Comparison of ENCODE assay signal across 15 mouse cellular contexts in the genomic region with DNA sequence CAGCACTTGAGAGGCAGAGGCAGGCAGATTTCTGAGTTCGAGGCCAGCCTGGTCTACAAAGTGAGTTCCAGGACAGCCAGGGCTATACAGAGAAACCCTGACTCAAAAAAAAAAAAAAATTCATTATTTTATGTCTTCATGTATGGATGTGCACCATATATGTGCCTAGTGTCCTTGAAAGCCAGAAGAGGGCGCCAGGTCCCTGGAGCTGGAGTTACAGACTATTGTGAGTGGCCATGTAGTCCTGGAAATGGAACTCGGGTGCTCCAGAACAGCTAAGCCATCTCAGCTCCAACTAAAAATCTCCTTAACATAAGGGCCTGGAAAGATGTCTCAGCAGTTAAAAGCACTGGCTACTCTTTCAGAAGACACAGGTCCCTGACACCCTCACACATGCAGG. TPM values are rescaled to one million over a fixed set of nuclear protein-coding genes. Genes with fewer than 3 reads are reported as not detected.
A peak's percentile ranks its signal among the peaks of the same experiment; 100 is the strongest.
DNase-seq lines count a peak whose midpoint lies in the region; ATAC-seq and TF ChIP-seq lines count a peak whose summit lies in the region.
"Had no signal": no experiment of that assay in that cellular context is flagged by ENCODE, and none has a peak within 500 bp of the region (broad histone marks: within the 10 kb centered on the region; RNA-seq: fewer than 3 reads in every experiment).

No protein-coding gene starts in this region.

- no peaks in the 10 kb centered on the region for H3K27me3 ChIP-seq in hindbrain, embryonic 11.5 days (ENCODE audit: control insufficient read depth, insufficient read depth, low read length)
- no peaks in the 10 kb centered on the region for H3K27me3 ChIP-seq in hindbrain, embryonic 14.5 days (ENCODE audit: control insufficient read depth, insufficient read depth, low read length)
- H3K27me3 ChIP-seq in CH12.LX (replicated peaks) = peaks cover 2% of the 10 kb centered on the region
- H3K27me3 ChIP-seq in midbrain, embryonic 13.5 days = 0 out of 2 replicates have a peak, but pooled peaks cover 3% of the 10 kb centered on the region
- H3K27me3 ChIP-seq: embryonic facial prominence, embryonic 15.5 days; heart, embryonic 12.5 days had no signal

- H3K79me2 ChIP-seq in CH12.LX (replicated peaks; ENCODE audit: control insufficient read depth, extremely low read depth, insufficient read depth, poor library complexity, severe bottlenecking) = peaks cover 29% of the 10 kb centered on the region

- DNase-seq in hindbrain, embryonic 11.5 days (ENCODE audit: low spot score) = peak; percentile 7
- DNase-seq in hindbrain, embryonic 14.5 days (ENCODE audit: low spot score) = no peak
- DNase-seq in 3T3-L1 (ENCODE audit: low read depth, low spot score) (peak; percentile 16), CH12.LX (ENCODE audit: extremely low read depth) (peak; percentile 62)
- peak; percentile 8 for DNase-seq in brain, embryonic 14.5 days (ENCODE audit: low read depth)
- no peak for DNase-seq in frontal cortex, postnatal 36 days (ENCODE audit: low spot score in 2 of 2)
- DNase-seq: right cerebral cortex, postnatal 4 days had no signal

- 0 out of 2 replicates have a peak, but pooled peaks cover 3% of the 10 kb centered on the region for H3K36me3 ChIP-seq in hindbrain, embryonic 11.5 days (ENCODE audit: control insufficient read depth, insufficient read depth, low read length)
- H3K36me3 ChIP-seq in hindbrain, embryonic 14.5 days (replicated peaks; ENCODE audit: control insufficient read depth, insufficient read depth) = peaks cover 6% of the 10 kb centered on the region; the same call in 1 of the 2 replicates
- peaks cover 9 to 12% of the 10 kb centered on the region in 2 experiments for H3K36me3 ChIP-seq in CH12.LX (replicated peaks in 1 of 2; ENCODE audit: control insufficient read depth in 1 of 2, insufficient read depth in 1 of 2, low read length in 1 of 2)
- H3K36me3 ChIP-seq in midbrain, embryonic 13.5 days = 0 out of 2 replicates have a peak, but pooled peaks cover 10% of the 10 kb centered on the region

- dilution Hi-C loops in CH12.LX (cut with MboI; ENCODE audit: extremely low pct_ligation_motif_present, extremely low pct_unique_long_range_greater_than_20kb, low sequenced_read_pairs) = no loop called here

- TF ChIP-seq RAD21 in CH12.LX (IDR thresholded peaks at IDR 0.05; ENCODE audit: low read depth, low read length) = no peak; the same call in 1 of the 2 replicates

- in situ Hi-C loops in CH12.LX (cut with MboI; ENCODE audit: low pct_ligation_motif_present, low pct_unique_long_range_greater_than_20kb, low sequenced_read_pairs) = loop anchor here (5.0 kb wide), 2 partner anchors 46 to 206 kb away; no protein-coding TSS in a partner anchor

- H3K4me2 ChIP-seq in hindbrain, embryonic 11.5 days (replicated peaks; ENCODE audit: low read depth, low read length) = no peak overlapping the region
- no peak overlapping the region for H3K4me2 ChIP-seq in hindbrain, embryonic 14.5 days (replicated peaks)
- no peak overlapping the region for H3K4me2 ChIP-seq in CH12.LX (ENCODE audit: insufficient read depth, low read depth, poor library complexity, severe bottlenecking)
- no peak overlapping the region for H3K4me2 ChIP-seq in midbrain, embryonic 13.5 days (replicated peaks)

- TF ChIP-seq POLR2A in CH12.LX (IDR thresholded peaks at IDR 0.05; ENCODE audit: low read depth, low read length) = no peak
- no peak for TF ChIP-seq POLR2A in brain, embryonic 14.5 days (IDR thresholded peaks at IDR 0.05; ENCODE audit: borderline replicate concordance, extremely low read depth, insufficient read depth, insufficient read length, poor library complexity, severe bottlenecking)

- no peak overlapping the region for H3K4me3 ChIP-seq in hindbrain, embryonic 11.5 days (ENCODE audit: low read depth, low read length)
- H3K4me3 ChIP-seq in hindbrain, embryonic 14.5 days (replicated peaks; ENCODE audit: low read length) = no peak overlapping the region
- H3K4me3 ChIP-seq in CH12.LX (replicated peaks in 1 of 3; ENCODE audit: low read depth in 2 of 3, low read length in 2 of 3, poor library complexity in 1 of 3) = no peak overlapping the region
- no peak overlapping the region for H3K4me3 ChIP-seq in midbrain, embryonic 13.5 days (replicated peaks)

- H3K27ac ChIP-seq in hindbrain, embryonic 11.5 days (ENCODE audit: low read depth, low read length) = no peak overlapping the region
- no peak overlapping the region for H3K27ac ChIP-seq in hindbrain, embryonic 14.5 days
- peak overlapping the region; percentile 72 for H3K27ac ChIP-seq in CH12.LX (ENCODE audit: insufficient read depth, low read depth)
- no peak overlapping the region for H3K27ac ChIP-seq in midbrain, embryonic 13.5 days

- no peak overlapping the region for H3K9ac ChIP-seq in hindbrain, embryonic 11.5 days (ENCODE audit: low read depth, low read length)
- no peak overlapping the region for H3K9ac ChIP-seq in hindbrain, embryonic 14.5 days
- H3K9ac ChIP-seq in CH12.LX (ENCODE audit: insufficient read depth, low read depth) = no peak overlapping the region
- no peak overlapping the region for H3K9ac ChIP-seq in midbrain, embryonic 13.5 days (replicated peaks)
- H3K9ac ChIP-seq: embryonic facial prominence, embryonic 15.5 days had no signal

- TF ChIP-seq CTCF in CH12.LX (conservative IDR thresholded peaks at IDR 0.05 in 1 of 2, IDR thresholded peaks at IDR 0.05 in 1 of 2; ENCODE audit: low read depth in 2 of 2, low read length in 2 of 2) = peak in 1 of 2 experiments; percentile 42; a peak in 2 of 4 replicates
- no peak for TF ChIP-seq CTCF in brain, embryonic 14.5 days (IDR thresholded peaks at IDR 0.05; ENCODE audit: borderline replicate concordance, extremely low read depth, insufficient read depth, insufficient read length)

- no peak for ATAC-seq in hindbrain, embryonic 11.5 days (ENCODE audit: low FRiP score)
- no peak for ATAC-seq in hindbrain, embryonic 14.5 days (ENCODE audit: low FRiP score)
- no peak for ATAC-seq in megakaryocyte-erythroid progenitor cell, adult 5-6 weeks (replicated peaks; ENCODE audit: low FRiP score, low TSS enrichment, poor library complexity, severe bottlenecking)
- ATAC-seq in midbrain, embryonic 13.5 days = no peak

- TF ChIP-seq EP300 in CH12.LX (IDR thresholded peaks at IDR 0.05; ENCODE audit: low read length) = no peak

- 78% methylated on average over 3 of the region's 3 CpGs for whole genome bisulfite sequencing in hindbrain, embryonic 11.5 days
- 69% methylated on average over 3 of the region's 3 CpGs for WGBS in hindbrain, embryonic 14.5 days
- 63% methylated on average over 3 of the region's 3 CpGs for WGBS in midbrain, embryonic 13.5 days

- H3K4me1 ChIP-seq in hindbrain, embryonic 11.5 days (replicated peaks; ENCODE audit: control insufficient read depth, insufficient read depth, low read length) = peaks cover 9% of the 10 kb centered on the region
- H3K4me1 ChIP-seq in hindbrain, embryonic 14.5 days (replicated peaks; ENCODE audit: control insufficient read depth, insufficient read depth, low read length) = peaks cover 21% of the 10 kb centered on the region
- peaks cover 14 to 49% of the 10 kb centered on the region in 2 experiments; a peak in 3 of 4 replicates for H3K4me1 ChIP-seq in CH12.LX (ENCODE audit: control insufficient read depth in 1 of 2, insufficient read depth in 2 of 2)
- H3K4me1 ChIP-seq in midbrain, embryonic 13.5 days (replicated peaks) = peaks cover 32% of the 10 kb centered on the region

- no peaks in the 10 kb centered on the region for H3K9me3 ChIP-seq in hindbrain, embryonic 11.5 days (ENCODE audit: control insufficient read depth, low read length)
- H3K9me3 ChIP-seq in hindbrain, embryonic 14.5 days (ENCODE audit: control insufficient read depth, low read length) = no peaks in the 10 kb centered on the region
- no peaks in the 10 kb centered on the region for H3K9me3 ChIP-seq in CH12.LX (replicated peaks; ENCODE audit: low read length)
- H3K9me3 ChIP-seq in midbrain, embryonic 13.5 days = no peaks in the 10 kb centered on the region
- H3K9me3 ChIP-seq: embryonic facial prominence, embryonic 15.5 days; heart, embryonic 12.5 days had no signal

RNA-seq across cellular contexts. Expression of a gene that starts 1.9 kb away (rescaled TPM):
- polyA plus RNA-seq in hindbrain, embryonic 11.5 days (2014; fragmentation: Nextera tagmentation; extraction: Ambion mirVana) = 86.2 and 94.4 TPM in 2 replicates
- 150 and 170 TPM in 2 replicates for polyA plus RNA-seq in hindbrain, embryonic 14.5 days (2014; fragmentation: Nextera tagmentation; extraction: Ambion mirVana)
- total RNA-seq in CH12.LX (2012; rRNA removed) = 43.6 and 43.9 TPM in 2 replicates
- total RNA-seq in CH12.LX (2014; rRNA removed) = 33.8 and 34.0 TPM in 2 replicates
- 54.7 and 70.9 TPM in 2 replicates for polyA plus RNA-seq in CH12.LX (2012; ENCODE audit: insufficient read length, low read depth)
- 89.4 and 114 TPM in 2 replicates for polyA plus RNA-seq in brain, embryonic 14.5 days (2012; rRNA removed)
- total RNA-seq in megakaryocyte-erythroid progenitor cell, adult 5-6 weeks (2014; fragmentation: Nextera tagmentation) = 45.9 and 70.1 TPM in 2 replicates
- 31.1 and 37.3 TPM in 2 replicates for total RNA-seq in megakaryocyte-erythroid progenitor cell, adult 5-6 weeks (2017)
- polyA plus RNA-seq in midbrain, embryonic 13.5 days (2015; fragmentation: Nextera tagmentation; extraction: Ambion mirVana) = 86.6 and 97.5 TPM in 2 replicates

RNA-seq across cellular contexts. Expression of a gene that starts 11.0 kb away (rescaled TPM):
- polyA plus RNA-seq in hindbrain, embryonic 11.5 days (2014; fragmentation: Nextera tagmentation; extraction: Ambion mirVana) = 0.33 TPM in 1 of 2 replicates, not detected in the other
- polyA plus RNA-seq in hindbrain, embryonic 14.5 days (2014; fragmentation: Nextera tagmentation; extraction: Ambion mirVana) = not detected in 2 replicates
- not detected in 2 replicates for total RNA-seq in CH12.LX (2012; rRNA removed)
- not detected in 2 replicates for total RNA-seq in CH12.LX (2014; rRNA removed)
- polyA plus RNA-seq in CH12.LX (2012; ENCODE audit: insufficient read length, low read depth) = not detected in 2 replicates
- polyA plus RNA-seq in brain, embryonic 14.5 days (2012; rRNA removed) = 0.30 TPM in 2 replicates
- not detected in 2 replicates for total RNA-seq in megakaryocyte-erythroid progenitor cell, adult 5-6 weeks (2014; fragmentation: Nextera tagmentation)
- total RNA-seq in megakaryocyte-erythroid progenitor cell, adult 5-6 weeks (2017) = not detected in 2 replicates
- polyA plus RNA-seq in midbrain, embryonic 13.5 days (2015; fragmentation: Nextera tagmentation; extraction: Ambion mirVana) = 0.23 TPM in 1 of 2 replicates, not detected in the other
- total RNA-seq: layer of hippocampus, postnatal 14 days had no signal

RNA-seq across cellular contexts. Expression of a gene that starts 14.5 kb away (rescaled TPM):
- not detected in 2 replicates for polyA plus RNA-seq in hindbrain, embryonic 11.5 days (2014; fragmentation: Nextera tagmentation; extraction: Ambion mirVana)
- polyA plus RNA-seq in hindbrain, embryonic 14.5 days (2014; fragmentation: Nextera tagmentation; extraction: Ambion mirVana) = not detected in 2 replicates
- total RNA-seq in CH12.LX (2012; rRNA removed) (not detected in 2 replicates), CH12.LX (2014; rRNA removed) (not detected in 2 replicates)
- polyA plus RNA-seq in CH12.LX (2012; ENCODE audit: insufficient read length, low read depth) = not detected in 2 replicates
- polyA plus RNA-seq in brain, embryonic 14.5 days (2012; rRNA removed) = not detected in 2 replicates
- not detected in 2 replicates for total RNA-seq in megakaryocyte-erythroid progenitor cell, adult 5-6 weeks (2014; fragmentation: Nextera tagmentation)
- not detected in 2 replicates for total RNA-seq in megakaryocyte-erythroid progenitor cell, adult 5-6 weeks (2017)
- not detected in 2 replicates for polyA plus RNA-seq in midbrain, embryonic 13.5 days (2015; fragmentation: Nextera tagmentation; extraction: Ambion mirVana)
- total RNA-seq: layer of hippocampus, postnatal 14 days had no signal
- polyA plus RNA-seq: embryonic facial prominence, embryonic 15.5 days; heart, embryonic 12.5 days; intestine, embryonic 14.5 days; limb, embryonic 14.5 days; neural tube, embryonic 14.5 days had no signal

RNA-seq across cellular contexts. Expression of a gene that starts 14.5 kb away (rescaled TPM):
- polyA plus RNA-seq in hindbrain, embryonic 11.5 days (2014; fragmentation: Nextera tagmentation; extraction: Ambion mirVana) = not detected in 2 replicates
- polyA plus RNA-seq in hindbrain, embryonic 14.5 days (2014; fragmentation: Nextera tagmentation; extraction: Ambion mirVana) = not detected in 2 replicates
- total RNA-seq in CH12.LX (2012; rRNA removed) = not detected in 2 replicates
- not detected in 2 replicates for total RNA-seq in CH12.LX (2014; rRNA removed)
- polyA plus RNA-seq in CH12.LX (2012; ENCODE audit: insufficient read length, low read depth) = not detected in 2 replicates
- not detected in 2 replicates for polyA plus RNA-seq in brain, embryonic 14.5 days (2012; rRNA removed)
- total RNA-seq in megakaryocyte-erythroid progenitor cell, adult 5-6 weeks (2014; fragmentation: Nextera tagmentation) = not detected in 2 replicates
- not detected in 2 replicates for total RNA-seq in megakaryocyte-erythroid progenitor cell, adult 5-6 weeks (2017)
- not detected in 2 replicates for polyA plus RNA-seq in midbrain, embryonic 13.5 days (2015; fragmentation: Nextera tagmentation; extraction: Ambion mirVana)
- total RNA-seq: layer of hippocampus, postnatal 14 days had no signal
- polyA plus RNA-seq: intestine, embryonic 14.5 days had no signal

RNA-seq across cellular contexts. Expression of a gene that starts 25.7 kb away (rescaled TPM):
- polyA plus RNA-seq in hindbrain, embryonic 11.5 days (2014; fragmentation: Nextera tagmentation; extraction: Ambion mirVana) = 3.0 and 3.4 TPM in 2 replicates
- 2.3 and 2.5 TPM in 2 replicates for polyA plus RNA-seq in hindbrain, embryonic 14.5 days (2014; fragmentation: Nextera tagmentation; extraction: Ambion mirVana)
- not detected in 2 replicates for total RNA-seq in CH12.LX (2012; rRNA removed)
- not detected in 2 replicates for total RNA-seq in CH12.LX (2014; rRNA removed)
- polyA plus RNA-seq in CH12.LX (2012; ENCODE audit: insufficient read length, low read depth) = not detected in 2 replicates
- 0.81 and 2.0 TPM in 2 replicates for polyA plus RNA-seq in brain, embryonic 14.5 days (2012; rRNA removed)
- 2.3 and 3.6 TPM in 2 replicates for total RNA-seq in megakaryocyte-erythroid progenitor cell, adult 5-6 weeks (2014; fragmentation: Nextera tagmentation)
- total RNA-seq in megakaryocyte-erythroid progenitor cell, adult 5-6 weeks (2017) = 15.4 TPM in 1 of 2 replicates, not detected in the other
- 0.94 and 1.0 TPM in 2 replicates for polyA plus RNA-seq in midbrain, embryonic 13.5 days (2015; fragmentation: Nextera tagmentation; extraction: Ambion mirVana)

Comparison
In these comparisons a context has a peak if more than half of its experiments do, and no peak if none do; other contexts are left out.
1. DNase-seq: peak in hindbrain, embryonic 11.5 days (single experiment), 3T3-L1 (single experiment), CH12.LX (single experiment) and brain, embryonic 14.5 days (single experiment); none in hindbrain, embryonic 14.5 days (single experiment) and frontal cortex, postnatal 36 days (0 of 2).